ENCODE assay signal across 27 mouse cellular contexts in the genomic region with DNA sequence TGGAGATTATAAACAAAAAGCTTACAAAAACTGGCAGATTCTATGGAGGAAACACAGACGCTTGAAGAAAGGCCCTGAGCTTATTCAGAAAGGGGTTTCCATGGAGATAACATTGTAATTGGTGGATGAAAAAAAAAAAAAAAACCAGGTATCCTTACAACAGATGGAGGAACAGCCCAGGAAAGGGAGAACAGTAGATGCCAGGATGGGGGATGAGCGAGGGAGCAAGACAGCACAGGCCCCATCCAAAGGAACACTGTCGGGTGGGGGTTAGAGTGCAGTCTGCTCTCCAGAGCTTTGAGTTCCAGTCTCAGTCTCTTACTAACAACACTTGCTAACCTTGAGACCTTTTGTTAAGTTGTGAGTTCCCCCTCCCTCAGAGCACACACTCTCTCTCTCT. TPM values are rescaled to one million over a fixed set of nuclear protein-coding genes. Genes with fewer than 3 reads are reported as not detected.
DNase-seq lines count a peak whose midpoint lies in the region; ATAC-seq and TF ChIP-seq lines count a peak whose summit lies in the region.
"Had no signal": no experiment of that assay in that cellular context is flagged by ENCODE, and none has a peak within 500 bp of the region (broad histone marks: within the 10 kb centered on the region; RNA-seq: fewer than 3 reads in every experiment).

No protein-coding gene starts in this region.

- H3K36me3 ChIP-seq in forebrain, embryonic 14.5 days (ENCODE audit: control insufficient read depth, insufficient read depth, low read length) = no peaks in the 10 kb centered on the region
- no peaks in the 10 kb centered on the region for H3K36me3 ChIP-seq in forebrain, embryonic 12.5 days (replicated peaks)
- H3K36me3 ChIP-seq in forebrain, embryonic 16.5 days (ENCODE audit: control insufficient read depth, insufficient read depth) = no peaks in the 10 kb centered on the region
- no peaks in the 10 kb centered on the region for H3K36me3 ChIP-seq in forebrain, embryonic 10.5 days (replicated peaks)
- H3K36me3 ChIP-seq: embryonic facial prominence, embryonic 13.5 days; embryonic facial prominence, embryonic 15.5 days had no signal

- DNase-seq in forebrain, embryonic 14.5 days (ENCODE audit: low spot score) = peak; percentile 28
- DNase-seq in forebrain, embryonic 10.5 days (ENCODE audit: extremely low spot score, low spot score) = no peak
- peak; percentile 17 for DNase-seq in heart, adult 11 months
- DNase-seq in heart, postnatal 36 days = no peak
- peak; percentile 32 for DNase-seq in brain, embryonic 14.5 days (ENCODE audit: low read depth)
- DNase-seq in layer of hippocampus, postnatal 14 days (ENCODE audit: low spot score in 2 of 2) = no peak
- DNase-seq: adrenal gland, adult 2 months; adrenal gland, postnatal 10 days; adrenal gland, postnatal 25 days; B cell, adult 2 months; cerebellum, adult 11 months; cerebellum, adult 18-20 months; cerebellum, adult 8-10 months; cerebellum, adult 9-11 months; cerebellum, postnatal 14 days; cerebellum, postnatal 36 days; embryo, embryonic 11 days had no signal

- H3K27me3 ChIP-seq in forebrain, embryonic 14.5 days (replicated peaks; ENCODE audit: control insufficient read depth, insufficient read depth, low read length) = no peaks in the 10 kb centered on the region
- peaks cover 13% of the 10 kb centered on the region for H3K27me3 ChIP-seq in forebrain, embryonic 12.5 days
- H3K27me3 ChIP-seq in forebrain, embryonic 16.5 days (replicated peaks; ENCODE audit: control insufficient read depth, insufficient read depth, low read length) = no peaks in the 10 kb centered on the region
- H3K27me3 ChIP-seq in forebrain, embryonic 10.5 days (ENCODE audit: poor library complexity, severe bottlenecking) = peaks cover 47% of the 10 kb centered on the region
- H3K27me3 ChIP-seq: CH12.LX; embryonic facial prominence, embryonic 13.5 days; embryonic facial prominence, embryonic 15.5 days had no signal

- no peak overlapping the region for H3K4me3 ChIP-seq in forebrain, embryonic 14.5 days (ENCODE audit: low read depth, low read length)
- no peak overlapping the region for H3K4me3 ChIP-seq in forebrain, embryonic 12.5 days (replicated peaks)
- no peak overlapping the region for H3K4me3 ChIP-seq in forebrain, embryonic 16.5 days (replicated peaks; ENCODE audit: low read length)
- no peak overlapping the region for H3K4me3 ChIP-seq in forebrain, embryonic 10.5 days
- H3K4me3 ChIP-seq: embryonic facial prominence, embryonic 13.5 days; embryonic facial prominence, embryonic 15.5 days; erythroblast, embryonic 14.5 days had no signal

- intact Hi-C loops in heart, postnatal 36 days (cut with DNase I) = no loop called here

- no peaks in the 10 kb centered on the region for H3K4me1 ChIP-seq in forebrain, embryonic 14.5 days (ENCODE audit: control insufficient read depth, insufficient read depth, low read length)
- no peaks in the 10 kb centered on the region for H3K4me1 ChIP-seq in forebrain, embryonic 12.5 days
- no peaks in the 10 kb centered on the region for H3K4me1 ChIP-seq in forebrain, embryonic 16.5 days (replicated peaks; ENCODE audit: control insufficient read depth, insufficient read depth, low read length)
- H3K4me1 ChIP-seq in forebrain, embryonic 10.5 days = peaks cover 3% of the 10 kb centered on the region; the same call in 1 of the 2 replicates
- H3K4me1 ChIP-seq: embryonic facial prominence, embryonic 13.5 days; embryonic facial prominence, embryonic 15.5 days had no signal

- TF ChIP-seq CTCF in brain, embryonic 14.5 days (IDR thresholded peaks at IDR 0.05; ENCODE audit: borderline replicate concordance, extremely low read depth, insufficient read depth, insufficient read length) = no peak

- H3K9ac ChIP-seq in forebrain, embryonic 14.5 days (ENCODE audit: low read length) = no peak overlapping the region
- H3K9ac ChIP-seq in forebrain, embryonic 12.5 days = no peak overlapping the region
- H3K9ac ChIP-seq in forebrain, embryonic 16.5 days (replicated peaks; ENCODE audit: low read depth, low read length) = no peak overlapping the region
- H3K9ac ChIP-seq: embryonic facial prominence, embryonic 13.5 days; embryonic facial prominence, embryonic 15.5 days had no signal

- WGBS in forebrain, embryonic 14.5 days = 55% methylated on average over 3 of the region's 3 CpGs
- WGBS in forebrain, embryonic 12.5 days = 60% methylated on average over 3 of the region's 3 CpGs
- WGBS in forebrain, embryonic 16.5 days = 45% methylated on average over 3 of the region's 3 CpGs
- WGBS in forebrain, embryonic 10.5 days = 63% methylated on average over 3 of the region's 3 CpGs

- no peak overlapping the region for H3K4me2 ChIP-seq in forebrain, embryonic 14.5 days (ENCODE audit: low read length)
- H3K4me2 ChIP-seq in forebrain, embryonic 12.5 days = no peak overlapping the region
- no peak overlapping the region for H3K4me2 ChIP-seq in forebrain, embryonic 16.5 days (ENCODE audit: low read length)
- H3K4me2 ChIP-seq: embryonic facial prominence, embryonic 13.5 days; embryonic facial prominence, embryonic 15.5 days had no signal

- TF ChIP-seq POLR2A in brain, embryonic 14.5 days (IDR thresholded peaks at IDR 0.05; ENCODE audit: borderline replicate concordance, extremely low read depth, insufficient read depth, insufficient read length, poor library complexity, severe bottlenecking) = no peak

- no peaks in the 10 kb centered on the region for H3K9me3 ChIP-seq in forebrain, embryonic 14.5 days (replicated peaks; ENCODE audit: control insufficient read depth, low read length)
- H3K9me3 ChIP-seq in forebrain, embryonic 12.5 days = no peaks in the 10 kb centered on the region
- H3K9me3 ChIP-seq in forebrain, embryonic 16.5 days (ENCODE audit: control insufficient read depth, low read length) = peaks cover 2% of the 10 kb centered on the region; the same call in 1 of the 2 replicates
- H3K9me3 ChIP-seq in forebrain, embryonic 10.5 days = peaks cover 6% of the 10 kb centered on the region; the same call in 1 of the 2 replicates
- H3K9me3 ChIP-seq: embryonic facial prominence, embryonic 13.5 days; embryonic facial prominence, embryonic 15.5 days had no signal

- ATAC-seq in forebrain, embryonic 14.5 days = no peak
- ATAC-seq in forebrain, embryonic 12.5 days (ENCODE audit: low FRiP score) = no peak
- 0 out of 2 replicates have a peak, but pooled peaks have one; percentile 43 for ATAC-seq in forebrain, embryonic 16.5 days
- ATAC-seq: CD4-positive, CD25-positive, alpha-beta regulatory T cell, adult 4 months had no signal

- H3K27ac ChIP-seq in forebrain, embryonic 14.5 days (ENCODE audit: low read depth, low read length) = no peak overlapping the region
- no peak overlapping the region for H3K27ac ChIP-seq in forebrain, embryonic 12.5 days
- no peak overlapping the region for H3K27ac ChIP-seq in forebrain, embryonic 16.5 days (ENCODE audit: low read length)
- H3K27ac ChIP-seq in forebrain, embryonic 10.5 days = no peak overlapping the region
- H3K27ac ChIP-seq: embryonic facial prominence, embryonic 13.5 days; embryonic facial prominence, embryonic 15.5 days had no signal

RNA-seq across cellular contexts. Expression of gene Gsx2, which starts 31.1 kb away (rescaled TPM):
- 5.6 and 7.4 TPM in 2 replicates for polyA plus RNA-seq in forebrain, embryonic 14.5 days (2014; fragmentation: Nextera tagmentation; extraction: Ambion mirVana)
- 17.9 and 31.3 TPM in 2 replicates for polyA plus RNA-seq in forebrain, embryonic 12.5 days (2016; fragmentation: Nextera tagmentation; extraction: Ambion mirVana)
- 3.3 and 6.0 TPM in 2 replicates for polyA plus RNA-seq in forebrain, embryonic 16.5 days (2015; fragmentation: Nextera tagmentation; extraction: Ambion mirVana)
- 8.8 and 10.5 TPM in 2 replicates for polyA plus RNA-seq in forebrain, embryonic 10.5 days (2016; fragmentation: Nextera tagmentation; extraction: Ambion mirVana)
- total RNA-seq in heart, postnatal 36 days (2021) = not detected
- polyA plus RNA-seq in brain, embryonic 14.5 days (2012; rRNA removed) = 3.7 and 6.1 TPM in 2 replicates
- under 1 TPM in 1 of 2 experiments, not detected in 1; 0.39 TPM for total RNA-seq in layer of hippocampus, postnatal 14 days (2021)
- total RNA-seq: adrenal gland, adult 2 months; adrenal gland, postnatal 10 days; adrenal gland, postnatal 25 days; adrenal gland, postnatal 4 days; CH12.LX; common myeloid progenitor, adult 5-6 weeks; MEL had no signal
- polyA plus RNA-seq: adrenal gland, adult 2 months; CD4-positive, CD25-positive, alpha-beta regulatory T cell, adult 4 months; embryonic facial prominence, embryonic 13.5 days; embryonic facial prominence, embryonic 15.5 days; erythroblast, embryonic 14.5 days had no signal

RNA-seq across cellular contexts. Expression of gene Pdgfra, which starts 45.6 kb away (rescaled TPM):
- 7.0 and 10.9 TPM in 2 replicates for polyA plus RNA-seq in forebrain, embryonic 14.5 days (2014; fragmentation: Nextera tagmentation; extraction: Ambion mirVana)
- 15.7 and 18.9 TPM in 2 replicates for polyA plus RNA-seq in forebrain, embryonic 12.5 days (2016; fragmentation: Nextera tagmentation; extraction: Ambion mirVana)
- polyA plus RNA-seq in forebrain, embryonic 16.5 days (2015; fragmentation: Nextera tagmentation; extraction: Ambion mirVana) = 11.3 and 12.1 TPM in 2 replicates
- polyA plus RNA-seq in forebrain, embryonic 10.5 days (2016; fragmentation: Nextera tagmentation; extraction: Ambion mirVana) = 20.2 and 23.5 TPM in 2 replicates
- 10 to 100 TPM; 30.2 to 31.7 TPM for total RNA-seq in heart, postnatal 36 days (2021)
- 7.2 and 16.3 TPM in 2 replicates for polyA plus RNA-seq in brain, embryonic 14.5 days (2012; rRNA removed)
- 10 to 100 TPM; 79.4 to 81.1 TPM for total RNA-seq in layer of hippocampus, postnatal 14 days (2021)
- total RNA-seq: MEL had no signal
- polyA plus RNA-seq: erythroblast, embryonic 14.5 days had no signal

Comparison
In these comparisons a context has a peak if more than half of its experiments do, and no peak if none do; other contexts are left out.
1. DNase-seq: peak in forebrain, embryonic 14.5 days (single experiment), heart, adult 11 months (single experiment) and brain, embryonic 14.5 days (single experiment); none in forebrain, embryonic 10.5 days (single experiment), heart, postnatal 36 days (0 of 2) and layer of hippocampus, postnatal 14 days (0 of 2).